Mouse (Mus musculus): ENCODE data around the gene Gm10944.

The Gm10944 gene

DNA sequence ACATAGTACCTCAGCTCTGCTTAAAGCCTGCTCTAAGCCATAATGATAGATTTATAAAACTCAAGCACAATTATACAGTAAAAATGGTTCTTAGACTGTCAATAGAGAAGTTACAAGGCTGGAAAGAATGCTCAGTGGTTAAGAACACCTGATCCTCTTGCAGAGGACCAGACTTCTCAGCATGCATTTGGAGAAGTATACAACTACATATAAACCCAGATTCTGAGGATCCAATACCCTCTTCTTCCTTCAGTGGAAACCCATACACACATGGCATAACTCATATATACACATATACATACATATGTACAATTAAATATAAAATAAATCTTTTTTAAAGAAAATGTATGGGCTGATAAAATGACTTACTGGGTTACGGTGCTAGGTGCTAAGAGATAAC is at the start of gene Gm10944:
Gm10944 (plus strand) TSS at position 301 of the 400 bp plus-strand sequence.
- DNase-seq (ENCODE audit: low read depth) = no peak

DNA sequence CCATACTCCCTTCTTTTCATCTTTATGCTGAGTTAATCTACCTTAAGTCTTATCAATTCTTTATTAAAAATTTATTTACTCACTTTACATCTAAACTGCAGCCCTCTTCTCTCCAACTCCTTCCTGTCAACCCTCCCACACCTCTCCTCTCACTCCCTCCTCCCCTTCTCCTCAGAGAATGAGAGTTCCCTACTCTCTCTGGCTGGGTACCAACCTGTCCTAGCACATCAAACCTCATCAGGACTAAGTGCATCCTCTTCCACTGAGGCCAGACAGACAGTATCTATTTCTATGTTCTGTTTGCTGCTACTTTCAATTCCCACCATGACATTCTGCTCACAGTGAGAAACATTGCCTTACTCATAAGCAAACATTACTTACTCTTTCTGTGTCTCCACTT is 25.2 kb upstream of the Gm10944 start:
- DNase-seq (ENCODE audit: low read depth) = no peak

DNA sequence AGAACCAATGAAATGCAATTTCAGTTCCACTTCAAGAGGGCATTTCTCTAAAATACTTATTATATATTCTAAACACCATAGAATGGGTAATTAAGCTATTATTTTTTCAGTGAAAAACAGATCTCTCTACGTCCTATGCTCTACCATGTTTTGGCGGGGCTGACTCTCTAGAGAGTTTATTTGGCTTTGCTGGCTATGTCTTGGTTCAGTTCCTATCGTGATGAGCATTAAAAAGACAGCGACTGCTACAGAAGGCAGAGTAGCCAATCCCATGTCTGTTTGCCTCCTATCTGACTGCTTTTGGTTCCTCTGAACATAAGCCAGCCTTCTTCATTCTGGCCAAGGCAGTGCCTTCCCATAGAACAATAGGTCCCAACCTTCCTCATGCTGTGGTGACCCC is 24.5 kb upstream of the Gm10944 start:
- no peak for DNase-seq (ENCODE audit: low read depth)

DNA sequence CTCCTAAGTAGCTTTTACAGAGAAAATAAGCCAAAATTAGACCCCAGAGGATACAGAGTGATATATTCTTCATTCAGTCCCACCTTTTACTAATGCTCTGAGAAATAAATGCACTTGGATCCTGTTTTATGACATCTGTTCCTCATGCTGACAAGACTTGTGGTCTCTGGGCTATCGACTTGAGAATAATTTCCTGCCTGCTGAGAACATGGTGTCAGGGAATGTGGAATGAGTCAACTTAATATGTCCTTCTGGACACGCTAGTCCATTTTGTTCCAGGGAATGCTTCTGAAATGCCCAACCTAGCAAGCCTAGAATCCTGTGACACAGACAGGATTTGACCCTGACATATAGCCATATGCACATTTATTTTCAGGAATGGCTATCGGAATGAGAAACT is 22.0 kb upstream of the Gm10944 start:
- no peak for DNase-seq (ENCODE audit: low read depth)

DNA sequence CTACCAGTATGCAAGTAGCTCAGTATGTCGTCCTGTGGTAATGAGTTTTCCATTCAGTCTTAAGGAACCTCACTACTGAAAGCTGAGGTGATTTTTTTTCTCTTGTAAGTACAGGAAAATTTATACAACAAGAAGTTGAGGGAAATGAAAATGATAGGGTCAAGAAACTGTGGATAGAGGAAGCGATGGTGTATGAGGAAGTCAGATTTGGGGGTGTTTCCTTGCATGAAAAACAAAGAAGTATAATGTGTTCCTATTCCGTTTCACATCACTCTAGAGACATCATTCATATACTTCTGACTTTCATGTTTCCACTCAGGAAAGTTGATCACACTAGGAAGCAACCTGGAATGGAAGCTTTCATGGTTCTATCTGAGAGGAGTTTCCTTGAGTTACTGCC is 21.2 kb upstream of the Gm10944 start:
- DNase-seq (ENCODE audit: low read depth) = no peak

DNA sequence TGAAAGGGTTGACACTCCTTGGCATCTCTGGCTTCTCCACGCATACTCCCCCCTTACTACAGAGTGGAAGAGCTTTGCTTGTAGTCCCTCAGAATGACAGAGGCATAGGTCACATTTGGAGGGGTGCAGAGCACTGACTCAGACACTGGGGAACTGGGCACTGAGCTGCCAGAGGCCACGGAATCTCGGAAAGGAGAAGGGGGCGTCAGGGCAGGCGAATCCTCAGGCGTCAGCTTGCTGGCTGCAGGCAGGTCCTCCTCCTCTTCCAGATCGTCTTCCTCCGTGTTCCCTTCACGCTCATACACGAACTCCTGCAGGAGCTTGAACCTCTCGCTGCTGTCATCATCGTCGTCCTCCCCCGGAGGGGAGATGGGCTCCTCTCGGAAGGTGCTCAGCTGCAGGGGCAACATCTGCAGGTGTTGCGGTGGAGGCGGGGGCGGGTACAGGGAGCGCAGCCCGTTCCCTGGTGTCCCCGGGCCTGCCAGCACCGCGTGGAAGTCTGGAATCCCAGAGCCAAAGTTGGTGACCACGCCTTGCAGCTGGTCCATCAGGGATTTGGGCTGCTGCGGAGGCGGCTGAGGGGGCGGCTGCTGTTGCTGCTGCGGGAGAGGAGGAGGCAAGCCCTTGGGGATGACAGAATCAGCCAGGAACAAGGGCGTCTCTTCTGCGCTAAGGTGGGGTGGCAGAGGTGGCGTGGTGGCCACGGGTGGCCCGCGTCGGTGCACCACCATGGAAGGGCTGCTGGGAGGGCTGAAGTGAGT is 7.9 kb downstream of the Gm10944 start:
- no peak for DNase-seq (ENCODE audit: low read depth)

DNA sequence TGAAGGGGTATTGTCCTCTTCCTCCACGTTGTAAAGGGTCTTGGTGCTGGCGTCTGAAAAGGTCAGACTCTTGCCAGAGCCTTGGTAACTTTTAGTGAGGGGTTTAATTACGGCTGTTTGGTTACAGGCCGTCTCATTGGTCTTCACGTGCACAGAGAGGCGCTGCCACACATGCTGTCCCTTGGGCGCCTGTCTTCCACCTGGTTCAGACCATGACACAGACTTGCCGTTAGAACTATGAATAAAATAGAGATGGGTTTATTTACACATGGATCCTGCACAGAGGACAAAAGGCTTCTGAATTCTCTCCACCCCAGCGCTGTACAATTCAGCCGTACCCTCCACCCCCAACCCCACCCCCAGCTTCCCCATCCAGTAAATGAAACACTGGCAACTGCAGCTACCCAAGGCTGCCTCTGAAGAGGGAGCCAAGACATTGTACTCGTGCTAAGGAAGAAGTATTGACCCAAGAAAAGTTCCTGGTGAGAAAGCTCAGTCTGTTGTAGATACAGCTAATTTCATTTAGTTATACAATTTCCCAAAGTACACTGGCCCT is 8.6 kb downstream of the Gm10944 start:
- DNase-seq (ENCODE audit: low read depth) = no peak

DNA sequence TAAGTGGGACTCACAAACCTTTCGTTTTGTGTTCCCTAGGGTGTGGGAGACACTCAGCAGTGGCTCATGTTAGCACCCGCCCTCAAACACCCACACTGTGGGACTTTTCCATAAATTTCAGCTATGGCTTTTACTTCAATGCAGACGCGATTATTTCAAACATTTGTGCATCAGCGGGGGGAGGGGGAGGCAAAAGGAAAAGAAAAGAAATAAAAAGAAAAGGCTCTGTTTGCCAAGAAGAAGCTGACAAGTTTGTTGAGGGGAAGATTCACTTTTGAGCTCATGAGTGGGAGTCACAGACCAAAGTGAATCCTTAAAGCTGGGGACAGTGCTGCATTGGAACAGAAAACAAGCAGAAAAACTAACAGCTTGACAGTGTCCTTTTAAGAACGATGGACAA is 16.3 kb downstream of the Gm10944 start:
- no peak for DNase-seq (ENCODE audit: low read depth)

DNA sequence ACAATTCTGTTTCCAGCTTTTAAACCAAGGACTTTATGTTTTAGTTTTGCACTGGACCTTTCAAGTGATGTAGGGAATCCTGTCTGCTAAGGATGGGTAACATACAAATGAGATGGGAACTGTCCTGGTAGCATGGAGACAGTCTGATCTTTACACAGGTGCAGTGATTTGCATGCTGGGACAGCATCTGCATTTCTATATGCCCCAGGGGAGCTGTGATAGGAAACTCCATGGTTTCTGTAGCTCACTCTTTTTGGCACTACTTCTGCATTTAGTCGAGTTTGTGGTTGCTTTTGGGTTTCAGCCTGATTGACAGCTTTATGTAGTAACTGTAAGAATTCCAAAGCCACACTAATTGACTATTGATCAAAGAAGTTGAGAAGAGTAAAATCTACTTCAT is 19.8 kb downstream of the Gm10944 start:
- DNase-seq (ENCODE audit: low read depth) = no peak

DNA sequence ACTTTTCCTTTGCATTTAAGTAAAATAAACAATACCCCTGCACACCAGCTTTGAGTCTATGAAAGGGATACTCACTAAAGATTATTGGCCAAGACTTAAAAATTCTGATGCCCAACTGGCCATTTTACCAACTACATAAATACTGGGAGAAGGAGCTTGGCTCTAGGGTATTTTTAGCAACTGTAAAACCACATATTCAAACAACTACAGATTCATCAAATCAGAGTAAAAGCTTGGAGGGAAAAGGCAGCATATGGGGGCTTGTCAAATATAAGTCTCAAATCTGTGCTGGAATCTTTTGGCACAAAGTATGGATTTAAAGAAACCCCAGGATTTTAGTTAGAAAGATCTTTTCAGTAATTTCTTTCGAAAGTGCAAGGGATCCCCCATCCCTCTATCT is 20.2 kb downstream of the Gm10944 start:
- no peak for DNase-seq (ENCODE audit: low read depth)

DNA sequence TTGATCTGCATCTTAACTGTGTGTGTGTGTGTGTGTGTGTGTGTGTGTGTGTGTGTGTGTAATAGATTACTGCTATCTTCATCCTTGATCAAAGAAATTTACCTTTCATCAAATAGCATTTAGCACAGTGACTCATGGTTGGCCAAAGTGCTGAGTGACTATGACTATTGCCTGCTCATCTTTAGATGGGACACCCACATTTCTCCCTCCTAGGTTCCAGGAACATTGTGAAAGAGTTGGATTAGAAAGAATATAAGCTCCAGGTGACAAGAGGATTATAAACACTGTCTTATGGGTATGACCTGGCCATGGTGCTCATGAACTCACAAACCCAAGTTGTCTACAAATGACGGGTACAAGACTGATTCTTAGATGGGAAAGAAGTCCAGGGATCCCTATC is 26.9 kb downstream of the Gm10944 start:
- no peak for DNase-seq (ENCODE audit: low read depth)

DNA sequence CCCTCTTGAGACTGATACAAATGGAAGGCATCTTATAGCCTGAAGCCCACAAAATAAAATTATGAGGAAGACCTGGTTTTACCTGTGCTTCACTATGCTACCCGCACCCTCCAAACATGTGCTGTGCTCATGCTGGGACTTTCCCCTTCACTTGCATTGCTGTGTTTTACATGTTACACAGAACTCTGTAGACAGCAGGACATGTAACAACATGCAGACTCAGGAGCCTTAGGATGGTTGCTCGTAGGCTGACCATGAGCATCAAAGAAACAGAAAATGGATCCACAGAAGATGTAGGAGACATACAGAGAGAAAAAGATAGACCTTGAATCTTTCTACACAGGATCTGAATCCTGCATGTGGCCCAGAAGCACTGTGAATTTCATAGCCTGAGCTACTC is 29.2 kb downstream of the Gm10944 start:
- no peak for DNase-seq (ENCODE audit: low read depth)

DNA sequence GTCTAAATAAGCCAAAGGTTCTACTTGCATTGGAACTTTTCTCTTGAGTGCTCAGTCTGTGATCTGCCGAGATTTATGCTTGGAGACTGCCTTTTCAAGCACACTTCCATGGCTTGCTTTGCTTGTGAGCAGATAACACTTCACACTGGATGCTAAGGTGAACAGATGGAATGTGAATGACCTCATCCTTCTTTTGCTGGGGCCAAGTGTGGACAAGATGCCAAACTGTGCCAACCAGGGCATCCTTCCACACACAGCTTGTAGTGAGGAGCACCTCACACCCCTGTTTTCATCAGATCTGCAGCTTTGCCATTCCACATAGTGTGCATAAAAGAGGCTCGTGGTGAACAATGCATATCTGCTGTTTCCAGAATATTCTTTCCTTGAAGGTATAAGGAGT is 29.7 kb downstream of the Gm10944 start:
- DNase-seq (ENCODE audit: low read depth) = no peak

DNA sequence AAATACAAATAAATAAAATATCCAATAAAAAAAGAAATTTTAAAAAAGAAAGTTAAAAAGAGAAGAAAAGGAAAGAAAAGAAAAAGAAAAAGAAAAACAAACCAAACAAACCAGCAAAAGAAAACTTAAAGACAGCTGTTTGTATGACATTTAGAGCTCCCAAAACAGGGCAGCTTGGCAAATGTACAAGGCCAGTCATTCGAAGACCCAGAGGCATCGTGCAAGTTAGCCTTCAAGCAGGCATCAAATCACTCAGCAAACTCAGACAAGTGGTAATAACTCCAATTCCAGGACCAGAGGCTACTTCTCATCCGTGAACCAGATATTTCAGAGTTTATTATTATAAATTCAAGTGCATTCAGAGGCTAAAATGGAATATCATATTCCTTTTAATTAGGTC is 45.4 kb downstream of the Gm10944 start:
- DNase-seq (ENCODE audit: low read depth) = no peak

Data from c-Kit-positive CD71-negative TER-119-negative erythroid progenitor cells, embryonic 14.5 days (primary cell).